Mouse (Mus musculus) CH12.LX (cell line): ENCODE measurements around the gene Mknk2.
"Not testable (repeated sequence)": the region's sequence is repeated elsewhere in the genome, so short reads cannot be mapped to it uniquely, and the experiment has no call there.

Source experiments
- CTCF ChIP-seq, 2 experiments: IDR thresholded peaks in 1 of 2; conservative IDR thresholded peaks in 1 of 2; 2 replicates each; pipeline ENCODE4 v1.5.1; 2011 to 2012; ENCODE audit warnings: low read depth in 2 of 2, low read length in 2 of 2, improper control_type of control experiment in 1 of 2, inconsistent platforms in 1 of 2, mild to moderate bottlenecking in 1 of 2, moderate library complexity in 1 of 2
- EP300 ChIP-seq: IDR thresholded peaks from 2 replicates; pipeline ENCODE4 v1.6.1; 2011; ENCODE audit warnings: low read length, improper control_type of control experiment
- ETS1 ChIP-seq: conservative IDR thresholded peaks from 2 replicates; pipeline ENCODE4 v1.6.1; 2012; ENCODE audit warnings: low read depth, mild to moderate bottlenecking, inconsistent platforms, low read length, improper control_type of control experiment, moderate library complexity
- POLR2AphosphoS2 ChIP-seq: IDR thresholded peaks from 2 replicates; pipeline ENCODE4 v1.6.1; 2011; ENCODE audit warnings: low read depth, low read length, improper control_type of control experiment

DNA sequence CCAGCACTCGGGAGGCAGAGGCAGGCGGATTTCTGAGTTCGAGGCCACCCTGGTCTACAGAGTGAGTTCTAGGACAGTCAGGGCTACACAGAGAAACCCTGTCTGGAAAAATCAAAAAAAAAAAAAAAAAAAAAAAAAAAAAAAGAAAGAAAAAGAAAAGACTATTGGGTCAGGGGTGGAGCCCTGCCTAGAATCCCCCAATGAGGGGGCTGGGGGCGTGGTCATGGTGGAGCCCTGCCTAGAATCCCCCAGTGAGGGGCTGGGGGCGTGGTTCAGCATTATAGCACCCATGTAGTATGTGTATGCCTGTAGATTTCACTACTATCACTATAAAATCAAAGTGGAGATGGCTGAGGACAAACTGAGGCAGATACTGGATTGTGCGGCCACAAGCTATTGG, 28.0 kb downstream of the Mknk2 start:
- not testable (repeated sequence) for TF ChIP-seq EP300; CTCF (conservative IDR thresholded peaks at IDR 0.05 in 1 of 2, IDR thresholded peaks at IDR 0.05 in 1 of 2; ENCODE audit: low read depth in 2 of 2, low read length in 2 of 2); ETS1; POLR2AphosphoS2
